Mouse (Mus musculus) 416B (cell line): ENCODE results near the gene Pgrmc1.
A peak's percentile ranks its signal among the peaks of the same experiment; 100 is the strongest.

Source experiments
- DNase-seq: peaks from one replicate; pipeline ENCODE4 v3.0.0; 2011; ENCODE audit warnings: low read depth

Gene Pgrmc1

DNA sequence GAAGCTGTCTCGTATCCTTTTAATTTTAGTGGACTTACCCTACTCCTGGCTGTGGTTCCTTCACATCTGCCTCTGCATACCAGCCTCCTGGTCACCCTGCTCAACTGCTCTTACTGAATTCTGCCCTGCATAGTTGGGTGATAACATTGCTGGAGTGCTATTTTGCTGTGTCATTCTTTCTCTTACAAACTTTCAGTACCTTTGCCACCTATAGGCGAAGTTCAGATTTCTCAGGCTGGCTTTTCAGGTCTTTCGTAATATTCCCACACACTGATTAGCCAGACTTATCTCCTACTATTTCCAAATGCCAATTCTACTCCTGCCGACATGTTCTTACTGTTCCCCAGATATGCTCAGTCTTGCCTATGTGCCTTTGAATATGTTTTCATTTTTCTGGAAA is 6.0 kb downstream of the Pgrmc1 start:
- peak; percentile 30 for DNase-seq

- DNase-seq = no peak
Measured at GRCm38 (mm10) chrX:36609117-36609516, 11.1 kb downstream of the Pgrmc1 start.

DNA sequence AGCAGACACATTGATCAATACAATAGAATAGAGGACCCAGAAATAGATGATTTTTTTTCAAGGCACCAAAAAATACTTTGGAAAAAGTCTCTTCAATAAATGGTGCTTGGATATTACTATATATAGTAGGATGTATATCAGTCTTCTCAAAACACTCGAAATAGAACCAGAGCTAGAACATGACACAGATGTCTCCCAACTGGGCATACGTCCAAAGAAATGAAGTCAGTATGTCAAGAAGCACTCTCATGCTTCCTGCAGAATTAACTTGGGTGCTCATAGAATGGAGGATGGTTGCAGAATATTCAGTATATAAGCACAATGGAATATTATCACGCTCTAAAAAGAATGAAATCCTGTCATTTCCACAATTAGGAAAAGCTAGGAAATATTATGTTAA is 30.1 kb downstream of the Pgrmc1 start:
- DNase-seq = peak; percentile 4

- DNase-seq = peak; percentile 29
Measured at GRCm38 (mm10) chrX:36630771-36631170, 32.8 kb downstream of the Pgrmc1 start.

DNA sequence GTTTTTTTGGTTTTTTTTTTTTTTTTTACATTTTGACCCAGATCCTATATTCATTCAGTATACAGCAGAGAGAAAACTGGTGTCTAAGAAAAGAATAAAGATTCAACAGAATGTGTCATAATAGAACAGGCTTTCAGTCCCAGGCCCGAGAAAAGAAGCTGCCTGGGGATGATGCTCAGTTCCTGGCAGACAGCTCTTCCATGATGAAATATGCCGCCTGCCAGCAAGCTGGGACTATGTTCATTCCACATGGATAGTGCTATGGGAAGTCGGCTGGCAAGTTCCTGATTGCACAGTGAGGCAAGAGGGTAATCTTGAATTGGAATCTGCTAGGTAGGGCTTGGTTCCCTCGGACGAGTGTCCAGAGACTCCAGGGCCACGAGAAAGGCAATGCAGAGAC is 42.0 kb downstream of the Pgrmc1 start:
- no peak for DNase-seq

- no peak for DNase-seq
Measured at GRCm38 (mm10) chrX:36644657-36645551, 46.9 kb downstream of the Pgrmc1 start, which contains the start of gene Akap17b. TSS of gene Akap17b (minus strand) at chrX:36645395.
